Mouse (Mus musculus): ENCODE measurements around the gene Plekha1. TPM values are rescaled to one million over a fixed set of nuclear protein-coding genes. Genes with fewer than 3 reads are reported as not detected.

Gene Plekha1
- polyA plus RNA-seq, 1 experiment, result 110 TPM

- H3K4me3 ChIP-seq (ENCODE audit: insufficient read depth, low read length), result no peak overlapping the region
- H3K27ac ChIP-seq (ENCODE audit: insufficient read depth, low read length), result no peak overlapping the region
- H3K4me1 ChIP-seq (ENCODE audit: control insufficient read depth, insufficient read depth, low read length), result no peaks in the 10 kb centered on the region
- TF ChIP-seq POLR2A (IDR thresholded peaks at IDR 0.05; ENCODE audit: extremely low read depth, insufficient read depth, low read length), result no peak
- no peak for TF ChIP-seq CTCF (IDR thresholded peaks at IDR 0.05; ENCODE audit: extremely low read depth, insufficient read depth, low read length)
Measured at GRCm38 (mm10) chr7:130855681-130856080, 9.9 kb upstream of the Plekha1 start.

GRCm38 (mm10) chr7:130857973-130858372 lies 7.6 kb upstream of the Plekha1 start:
- no peak for TF ChIP-seq POLR2A (IDR thresholded peaks at IDR 0.05; ENCODE audit: extremely low read depth, insufficient read depth, low read length)
- no peak for TF ChIP-seq CTCF (IDR thresholded peaks at IDR 0.05; ENCODE audit: extremely low read depth, insufficient read depth, low read length)
- H3K27ac ChIP-seq (ENCODE audit: insufficient read depth, low read length), result no peak overlapping the region
- no peak overlapping the region for H3K4me3 ChIP-seq (ENCODE audit: insufficient read depth, low read length)
- no peaks in the 10 kb centered on the region for H3K4me1 ChIP-seq (ENCODE audit: control insufficient read depth, insufficient read depth, low read length)

DNA sequence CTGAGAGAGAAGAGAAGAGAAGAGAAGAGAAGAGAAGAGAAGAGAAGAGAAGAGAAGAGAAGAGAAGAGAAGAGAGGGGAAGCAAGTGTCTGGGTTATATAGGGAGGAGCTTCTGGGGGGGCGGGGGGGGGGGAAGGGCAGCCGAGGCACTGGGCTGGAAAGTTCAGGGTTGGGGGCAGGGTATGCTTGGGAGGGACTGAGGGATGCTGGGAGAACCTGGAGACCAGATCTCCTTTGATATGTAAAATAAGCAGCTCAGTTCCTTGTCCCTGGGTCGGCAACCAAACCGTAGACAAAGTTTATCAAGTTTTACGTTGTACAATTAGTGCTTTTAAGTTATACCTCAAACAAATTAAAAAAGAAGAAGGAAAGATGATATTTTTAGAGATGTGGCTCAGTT lies 5.6 kb upstream of the Plekha1 start:
- H3K27ac ChIP-seq (ENCODE audit: insufficient read depth, low read length), result no peak overlapping the region
- no peaks in the 10 kb centered on the region for H3K4me1 ChIP-seq (ENCODE audit: control insufficient read depth, insufficient read depth, low read length)
- no peak overlapping the region for H3K4me3 ChIP-seq (ENCODE audit: insufficient read depth, low read length)
- TF ChIP-seq POLR2A (IDR thresholded peaks at IDR 0.05; ENCODE audit: extremely low read depth, insufficient read depth, low read length) (no peak), CTCF (IDR thresholded peaks at IDR 0.05; ENCODE audit: extremely low read depth, insufficient read depth, low read length) (no peak)

- TF ChIP-seq POLR2A (IDR thresholded peaks at IDR 0.05; ENCODE audit: extremely low read depth, insufficient read depth, low read length), result no peak
- no peak for TF ChIP-seq CTCF (IDR thresholded peaks at IDR 0.05; ENCODE audit: extremely low read depth, insufficient read depth, low read length)
- H3K4me3 ChIP-seq (ENCODE audit: insufficient read depth, low read length), result no peak overlapping the region
- peak overlapping the region; percentile 5; the same call in 1 of the 2 replicates for H3K27ac ChIP-seq (ENCODE audit: insufficient read depth, low read length)
Measured at GRCm38 (mm10) chr7:130860721-130861142, 4.8 kb upstream of the Plekha1 start.

GRCm38 (mm10) chr7:130862501-130862900 lies 3.1 kb upstream of the Plekha1 start:
- no peaks in the 10 kb centered on the region; the same call in 1 of the 2 replicates for H3K4me1 ChIP-seq (ENCODE audit: control insufficient read depth, insufficient read depth, low read length)
- H3K4me3 ChIP-seq (ENCODE audit: insufficient read depth, low read length), result no peak overlapping the region
- no peak overlapping the region for H3K27ac ChIP-seq (ENCODE audit: insufficient read depth, low read length)
- TF ChIP-seq POLR2A (IDR thresholded peaks at IDR 0.05; ENCODE audit: extremely low read depth, insufficient read depth, low read length), result no peak
- TF ChIP-seq CTCF (IDR thresholded peaks at IDR 0.05; ENCODE audit: extremely low read depth, insufficient read depth, low read length), result no peak

More at GRCm38 (mm10) chr7:130860721-130861142, 4.8 kb upstream of the Plekha1 start:
- H3K4me1 ChIP-seq (ENCODE audit: control insufficient read depth, insufficient read depth, low read length), result no peaks in the 10 kb centered on the region

GRCm38 (mm10) chr7:130864711-130865110 lies 845 bp upstream of the Plekha1 start:
- H3K4me3 ChIP-seq (ENCODE audit: insufficient read depth, low read length), result no peak overlapping the region
- peaks cover under 1% of the 10 kb centered on the region; the same call in 1 of the 2 replicates for H3K4me1 ChIP-seq (ENCODE audit: control insufficient read depth, insufficient read depth, low read length)
- no peak overlapping the region for H3K27ac ChIP-seq (ENCODE audit: insufficient read depth, low read length)
- TF ChIP-seq POLR2A (IDR thresholded peaks at IDR 0.05; ENCODE audit: extremely low read depth, insufficient read depth, low read length) (no peak), CTCF (IDR thresholded peaks at IDR 0.05; ENCODE audit: extremely low read depth, insufficient read depth, low read length) (no peak)

DNA sequence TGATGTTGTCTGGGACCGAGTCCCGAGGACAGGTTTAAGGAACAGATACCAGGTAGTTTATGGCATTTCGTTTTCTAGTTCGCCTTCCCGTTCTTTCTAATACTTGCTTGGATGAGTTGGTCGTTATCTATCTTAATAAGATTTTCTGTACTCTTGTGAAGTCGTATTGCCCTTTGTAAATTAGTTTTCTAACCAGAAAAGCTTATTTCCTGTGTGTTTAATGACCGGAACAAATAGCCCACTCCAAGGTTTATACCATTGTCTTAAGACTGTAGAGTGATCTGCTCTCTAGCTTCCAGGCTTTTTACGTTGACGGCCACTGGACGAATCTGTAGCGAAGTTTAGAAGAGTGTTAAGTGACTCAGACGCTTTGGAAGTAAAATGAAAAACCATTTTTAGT lies 1.1 kb downstream of the Plekha1 start:
- peak overlapping the region; percentile 96 for H3K27ac ChIP-seq (ENCODE audit: insufficient read depth, low read length)
- TF ChIP-seq CTCF (IDR thresholded peaks at IDR 0.05; ENCODE audit: extremely low read depth, insufficient read depth, low read length) (no peak), POLR2A (IDR thresholded peaks at IDR 0.05; ENCODE audit: extremely low read depth, insufficient read depth, low read length) (no peak)
- H3K4me1 ChIP-seq (ENCODE audit: control insufficient read depth, insufficient read depth, low read length), result peaks cover 2% of the 10 kb centered on the region; the same call in 1 of the 2 replicates
- peak overlapping the region; percentile 77 for H3K4me3 ChIP-seq (ENCODE audit: insufficient read depth, low read length)

- H3K4me1 ChIP-seq (ENCODE audit: control insufficient read depth, insufficient read depth, low read length), result peaks cover 2% of the 10 kb centered on the region; the same call in 1 of the 2 replicates
- H3K4me3 ChIP-seq (ENCODE audit: insufficient read depth, low read length), result peak overlapping the region; percentile 77; the same call in 1 of the 2 replicates
- no peak for TF ChIP-seq POLR2A (IDR thresholded peaks at IDR 0.05; ENCODE audit: extremely low read depth, insufficient read depth, low read length)
- TF ChIP-seq CTCF (IDR thresholded peaks at IDR 0.05; ENCODE audit: extremely low read depth, insufficient read depth, low read length), result no peak
- no peak overlapping the region for H3K27ac ChIP-seq (ENCODE audit: insufficient read depth, low read length)
Measured at GRCm38 (mm10) chr7:130867256-130867655, 1.7 kb downstream of the Plekha1 start.

DNA sequence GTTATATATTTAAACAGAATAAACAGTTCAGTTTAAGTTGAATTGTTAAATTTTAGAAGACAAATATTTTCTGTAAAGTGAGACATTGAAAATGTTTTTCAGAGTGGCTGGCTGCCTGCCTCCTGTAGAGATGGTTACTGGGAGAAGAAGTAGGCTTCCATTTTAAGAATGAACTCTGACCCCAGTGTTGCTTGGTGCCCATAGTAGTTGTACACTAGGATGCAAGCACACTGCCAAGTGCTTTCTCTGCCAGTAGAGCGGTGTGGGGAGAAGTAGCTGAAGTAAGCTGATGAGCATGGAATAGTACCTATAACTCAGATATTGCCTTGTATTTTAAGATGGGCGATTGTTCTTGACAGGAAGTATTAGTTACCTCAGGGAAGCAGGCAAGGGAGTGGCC lies 18.6 kb downstream of the Plekha1 start:
- Histone ChIP-seq H3K27ac (ENCODE audit: insufficient read depth, low read length) (no peak overlapping the region), H3K4me1 (ENCODE audit: control insufficient read depth, insufficient read depth, low read length) (peaks cover 13% of the 10 kb centered on the region; the same call in 1 of the 2 replicates), H3K4me3 (ENCODE audit: insufficient read depth, low read length) (no peak overlapping the region)
- TF ChIP-seq CTCF (IDR thresholded peaks at IDR 0.05; ENCODE audit: extremely low read depth, insufficient read depth, low read length), result no peak
- no peak for TF ChIP-seq POLR2A (IDR thresholded peaks at IDR 0.05; ENCODE audit: extremely low read depth, insufficient read depth, low read length)

DNA sequence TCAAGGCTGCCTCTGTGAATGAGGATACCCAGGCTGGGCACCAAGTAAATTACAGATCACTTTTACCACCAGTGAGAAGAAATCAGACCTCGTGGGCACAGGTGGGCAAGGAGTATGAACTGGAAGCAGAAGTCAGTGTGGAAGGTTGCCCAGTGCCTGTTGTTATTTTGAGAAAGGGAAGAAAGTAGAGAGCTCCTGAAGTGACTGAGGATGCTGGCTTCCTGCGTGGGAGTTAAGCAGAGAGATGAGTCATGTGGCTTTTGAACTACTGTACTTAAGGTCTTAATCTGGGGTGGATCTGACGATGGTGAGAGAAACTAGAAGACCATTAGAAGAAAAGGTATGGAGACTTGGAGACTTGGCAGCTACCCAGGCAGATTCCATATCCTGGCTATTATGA lies 20.7 kb downstream of the Plekha1 start:
- Histone ChIP-seq H3K4me3 (ENCODE audit: insufficient read depth, low read length) (no peak overlapping the region), H3K27ac (ENCODE audit: insufficient read depth, low read length) (no peak overlapping the region), H3K4me1 (ENCODE audit: control insufficient read depth, insufficient read depth, low read length) (peaks cover 13% of the 10 kb centered on the region; the same call in 1 of the 2 replicates)
- no peak for TF ChIP-seq CTCF (IDR thresholded peaks at IDR 0.05; ENCODE audit: extremely low read depth, insufficient read depth, low read length)
- TF ChIP-seq POLR2A (IDR thresholded peaks at IDR 0.05; ENCODE audit: extremely low read depth, insufficient read depth, low read length), result no peak
